Mouse (Mus musculus): ENCODE results near the gene Gm20662. TPM values are rescaled to one million over a fixed set of nuclear protein-coding genes. Genes with fewer than 3 reads are reported as not detected.
A peak's percentile ranks its signal among the peaks of the same experiment; 100 is the strongest.

The Gm20662 gene
- polyA plus RNA-seq, 1 experiment from 2014 or later: 0.98 TPM

DNA sequence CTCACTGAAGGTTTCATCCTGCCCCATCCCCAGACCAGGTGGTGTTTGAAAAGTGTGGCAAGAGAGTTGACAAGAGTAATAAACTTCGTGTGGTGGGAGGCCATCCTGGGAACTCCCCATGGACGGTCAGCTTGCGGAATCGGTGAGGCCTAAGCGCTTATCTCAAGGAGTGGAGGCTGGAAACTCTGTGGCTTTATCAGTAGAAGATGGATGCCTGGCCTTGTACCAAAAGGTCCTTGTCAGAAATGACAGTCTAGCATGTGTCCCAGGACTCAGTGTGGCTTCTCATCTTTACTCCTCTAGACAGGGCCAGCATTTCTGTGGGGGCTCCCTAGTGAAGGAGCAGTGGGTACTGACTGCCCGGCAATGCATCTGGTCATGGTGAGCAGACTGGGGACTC lies 87.4 kb downstream of the Gm20662 start:
- Histone ChIP-seq H3K27ac (replicated peaks) (no peak overlapping the region), H3K36me3 (peaks cover 45% of the 10 kb centered on the region), H3K27me3 (peaks cover 43% of the 10 kb centered on the region), H3K4me2 (replicated peaks) (no peak overlapping the region), H3K9me3 (no peaks in the 10 kb centered on the region), H3K4me1 (peaks cover 9% of the 10 kb centered on the region), H3K4me3 (no peak overlapping the region), H3K9ac (replicated peaks) (no peak overlapping the region)
- 86% methylated on average over 6 of the region's 6 CpGs for WGBS
- no peak for ATAC-seq (ENCODE audit: low FRiP score, low read depth)

DNA sequence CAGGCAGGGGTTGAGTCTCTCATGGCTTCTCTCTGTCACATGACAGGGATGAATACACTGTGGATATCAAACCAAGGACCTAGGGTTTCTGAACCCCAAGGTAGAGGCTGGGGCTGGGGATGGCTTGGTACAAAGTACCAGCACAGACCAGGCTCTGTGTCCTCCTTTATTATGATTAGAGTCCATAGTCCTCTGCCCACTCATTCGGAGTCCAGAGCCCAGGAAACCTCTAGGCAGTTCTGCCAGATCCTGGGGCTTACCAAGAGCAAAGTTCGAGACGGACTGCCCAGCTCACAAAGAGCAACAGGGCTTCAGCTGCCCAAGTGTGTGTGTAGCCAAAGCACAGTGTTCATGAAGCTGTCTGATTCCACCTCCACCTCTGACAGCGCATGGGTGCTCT lies 89.1 kb downstream of the Gm20662 start:
- Histone ChIP-seq H3K36me3 (peaks cover 62% of the 10 kb centered on the region), H3K4me3 (no peak overlapping the region), H3K9me3 (no peaks in the 10 kb centered on the region), H3K27ac (replicated peaks) (no peak overlapping the region), H3K4me2 (replicated peaks) (no peak overlapping the region), H3K27me3 (peaks cover 42% of the 10 kb centered on the region), H3K9ac (replicated peaks) (no peak overlapping the region), H3K4me1 (peaks cover 2% of the 10 kb centered on the region; the same call in 1 of the 2 replicates)
- ATAC-seq (ENCODE audit: low FRiP score, low read depth): no peak
- 95% methylated on average over 4 of the region's 4 CpGs for WGBS

DNA sequence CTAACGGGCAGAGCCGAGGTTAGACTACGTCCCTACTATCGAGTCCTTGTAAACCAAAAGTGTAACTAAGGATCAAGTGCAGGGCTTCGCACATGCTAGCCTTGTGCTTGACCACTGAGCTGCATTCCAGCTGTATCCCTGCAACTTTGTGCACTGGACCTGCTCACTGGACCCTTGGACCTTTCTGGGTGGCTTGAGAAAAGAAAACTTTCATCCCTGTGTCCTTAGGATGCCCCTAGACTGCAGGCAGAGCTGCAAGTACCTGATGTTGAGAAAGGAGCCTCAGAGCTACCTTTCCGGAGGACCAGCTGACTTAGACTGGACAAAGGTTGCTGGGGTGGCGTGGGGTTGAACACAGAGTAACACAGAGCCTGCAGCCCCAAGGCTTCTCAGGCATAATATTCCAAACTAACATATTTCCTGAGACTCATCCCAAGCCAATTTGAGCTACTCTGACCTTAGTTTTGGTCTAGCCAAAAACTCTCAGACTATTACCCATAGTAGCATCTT lies 94.5 kb downstream of the Gm20662 start:
- H3K27ac ChIP-seq (replicated peaks): no peak overlapping the region
- no peak for ATAC-seq (ENCODE audit: low FRiP score, low read depth)
- H3K4me3 ChIP-seq: no peak overlapping the region
- no peaks in the 10 kb centered on the region for H3K9me3 ChIP-seq
- no peak overlapping the region for H3K4me2 ChIP-seq (replicated peaks)
- peaks cover 73% of the 10 kb centered on the region for H3K36me3 ChIP-seq
- H3K9ac ChIP-seq (replicated peaks): no peak overlapping the region
- 96% methylated on average over 7 of the region's 7 CpGs for WGBS
- H3K27me3 ChIP-seq: no peaks in the 10 kb centered on the region
- H3K4me1 ChIP-seq: peaks cover 24% of the 10 kb centered on the region

DNA sequence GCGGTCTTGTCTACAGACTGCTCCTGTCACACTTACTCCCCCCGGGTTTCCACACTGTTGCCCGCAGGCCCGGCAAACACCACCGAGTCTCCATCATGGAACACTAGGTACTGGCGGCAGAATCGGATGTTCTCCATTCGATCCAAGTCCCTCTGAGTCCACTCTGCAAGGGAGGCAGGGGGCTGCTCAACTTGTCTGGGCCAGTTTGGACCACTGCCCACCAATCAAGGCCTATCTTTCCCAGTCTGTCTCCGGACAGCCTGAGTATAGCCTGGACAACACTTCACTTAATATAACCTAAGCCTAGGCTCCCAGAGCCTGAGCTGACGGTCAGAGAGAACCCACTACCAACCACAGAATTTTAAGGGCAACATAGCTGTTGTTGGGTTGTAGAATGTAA lies 97.4 kb downstream of the Gm20662 start:
- no peak for ATAC-seq (ENCODE audit: low FRiP score, low read depth)
- WGBS: 75% methylated on average over 10 of the region's 10 CpGs
- H3K27ac ChIP-seq (replicated peaks): no peak overlapping the region; the same call in 1 of the 2 replicates

DNA sequence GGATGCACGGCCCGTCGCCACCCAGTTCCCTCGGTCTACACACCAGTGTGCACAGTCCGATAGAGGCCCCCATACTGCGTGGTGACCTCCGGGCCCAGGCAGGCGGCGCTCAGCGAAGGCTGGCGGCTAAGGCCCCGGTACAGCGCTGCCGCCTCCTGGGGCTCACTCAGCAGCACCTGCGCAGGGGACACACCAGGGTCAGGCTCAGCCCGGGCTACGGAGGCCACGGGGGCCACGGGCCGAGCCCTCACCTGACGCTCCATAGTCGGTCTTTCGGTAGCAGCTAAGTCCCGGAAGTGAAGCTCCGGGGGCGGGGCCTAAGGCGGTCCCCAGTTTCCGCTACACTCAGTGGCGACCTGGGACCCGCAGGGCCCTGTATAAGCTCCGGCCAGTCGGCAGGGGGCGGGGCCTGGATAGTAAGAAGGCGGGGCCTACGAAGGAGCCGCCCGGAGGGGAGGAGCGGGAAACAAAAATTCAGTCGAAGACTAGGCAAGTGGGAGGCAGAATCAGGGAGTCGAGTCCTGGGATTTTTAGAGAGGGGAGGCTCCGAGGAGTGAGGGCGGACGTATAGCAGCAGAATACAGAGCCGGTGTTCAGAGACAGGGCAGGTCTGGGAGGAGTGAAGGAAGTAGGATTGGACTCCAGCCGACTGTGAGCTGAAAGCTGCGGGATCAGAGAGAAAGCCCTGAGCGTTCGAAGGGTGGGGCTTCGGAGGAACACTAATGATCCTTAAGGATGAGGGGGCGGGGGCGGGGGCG lies 98.2 kb downstream of the Gm20662 start, which contains the start of gene Apeh:
TSS of gene Apeh (minus strand) at position 423 of the 758 bp plus-strand sequence.
- Histone ChIP-seq H3K4me1 (peaks cover 28% of the 10 kb centered on the region), H3K27ac (replicated peaks) (peak within 1 kb of the TSS; percentile 73), H3K9ac (replicated peaks) (peak within 1 kb of the TSS; percentile 90), H3K9me3 (no peaks in the 10 kb centered on the region), H3K27me3 (no peaks in the 10 kb centered on the region), H3K36me3 (peaks cover 38% of the 10 kb centered on the region), H3K4me3 (peak within 1 kb of the TSS; percentile 88), H3K4me2 (replicated peaks) (peak within 1 kb of the TSS; percentile 95)
- under 1% methylated on average over 51 of the region's 52 CpGs for WGBS
- ATAC-seq (ENCODE audit: low FRiP score, low read depth): peak; percentile 94

More for the DNA sequence above, 97.4 kb downstream of the Gm20662 start:
- H3K4me3 ChIP-seq: peak overlapping the region; percentile 88
- peak overlapping the region; percentile 95 for H3K4me2 ChIP-seq (replicated peaks)
- peaks cover 44% of the 10 kb centered on the region for H3K36me3 ChIP-seq
- peak overlapping the region; percentile 90 for H3K9ac ChIP-seq (replicated peaks)
- peaks cover 28% of the 10 kb centered on the region for H3K4me1 ChIP-seq
- no peaks in the 10 kb centered on the region for H3K27me3 ChIP-seq
- no peaks in the 10 kb centered on the region for H3K9me3 ChIP-seq

Small RNA genes lying within 50 kb of the gene (microRNA-seq; reads per million reads assigned to microRNA genes)
- gene Mir7088: not detected

Other genes starting within 250 kb of the Gm20662 start
- 266 and 271 TPM in 2 replicates for gene Rbm5, start 225.4 kb upstream of the Gm20662 start, polyA plus RNA-seq (2016; fragmentation: Nextera tagmentation; extraction: Ambion mirVana)
- 135 and 153 TPM in 2 replicates for gene Rbm6, start 123.1 kb upstream of the Gm20662 start, polyA plus RNA-seq (2016; fragmentation: Nextera tagmentation; extraction: Ambion mirVana)
- gene Mon1a, start 108.2 kb upstream of the Gm20662 start, polyA plus RNA-seq (2016; fragmentation: Nextera tagmentation; extraction: Ambion mirVana): 16.5 and 19.2 TPM in 2 replicates
- gene Mst1r, start 89.5 kb upstream of the Gm20662 start, polyA plus RNA-seq (2016; fragmentation: Nextera tagmentation; extraction: Ambion mirVana): 1.5 and 2.3 TPM in 2 replicates
- gene Actl11, start 67.9 kb upstream of the Gm20662 start, polyA plus RNA-seq (2016; fragmentation: Nextera tagmentation; extraction: Ambion mirVana): not detected in 2 replicates
- gene Camkv, start 60.7 kb upstream of the Gm20662 start, polyA plus RNA-seq (2016; fragmentation: Nextera tagmentation; extraction: Ambion mirVana): 12.6 and 12.8 TPM in 2 replicates
- 22.7 and 23.3 TPM in 2 replicates for gene Traip, start 46.2 kb upstream of the Gm20662 start, polyA plus RNA-seq (2016; fragmentation: Nextera tagmentation; extraction: Ambion mirVana)
- gene Uba7, start 20.8 kb upstream of the Gm20662 start, polyA plus RNA-seq (2016; fragmentation: Nextera tagmentation; extraction: Ambion mirVana): 5.5 and 8.1 TPM in 2 replicates
- 1.8 and 2.2 TPM in 2 replicates for gene Gm20661, start 13.3 kb upstream of the Gm20662 start, polyA plus RNA-seq (2016; fragmentation: Nextera tagmentation; extraction: Ambion mirVana)
- gene Inka1, start 10.5 kb upstream of the Gm20662 start, polyA plus RNA-seq (2016; fragmentation: Nextera tagmentation; extraction: Ambion mirVana): 16.1 and 24.6 TPM in 2 replicates
- gene Cdhr4, start 3.9 kb upstream of the Gm20662 start, polyA plus RNA-seq (2016; fragmentation: Nextera tagmentation; extraction: Ambion mirVana): 2.6 TPM in 2 replicates
- 94.2 and 100 TPM in 2 replicates for gene Ip6k1, start 6.2 kb downstream of the Gm20662 start, polyA plus RNA-seq (2016; fragmentation: Nextera tagmentation; extraction: Ambion mirVana)
- 17.3 and 18.2 TPM in 2 replicates for gene Gmppb, start 52.9 kb downstream of the Gm20662 start, polyA plus RNA-seq (2016; fragmentation: Nextera tagmentation; extraction: Ambion mirVana)
- 3.2 and 4.6 TPM in 2 replicates for gene Amigo3, start 56.8 kb downstream of the Gm20662 start, polyA plus RNA-seq (2016; fragmentation: Nextera tagmentation; extraction: Ambion mirVana)
- 0.14 TPM in 1 of 2 replicates, not detected in the other for gene Mst1, start 84.1 kb downstream of the Gm20662 start, polyA plus RNA-seq (2016; fragmentation: Nextera tagmentation; extraction: Ambion mirVana)
- 41.2 and 43.4 TPM in 2 replicates for gene Rnf123, start 87.0 kb downstream of the Gm20662 start, polyA plus RNA-seq (2016; fragmentation: Nextera tagmentation; extraction: Ambion mirVana)
- gene Apeh, start 98.3 kb downstream of the Gm20662 start, polyA plus RNA-seq (2016; fragmentation: Nextera tagmentation; extraction: Ambion mirVana): 63.2 and 70.2 TPM in 2 replicates
- gene Bsn, start 194.0 kb downstream of the Gm20662 start, polyA plus RNA-seq (2016; fragmentation: Nextera tagmentation; extraction: Ambion mirVana): 4.4 and 5.0 TPM in 2 replicates

Measured in midbrain, embryonic 12.5 days (tissue).